Mouse (Mus musculus): ENCODE measurements around the gene Tbkbp1.

DNA sequence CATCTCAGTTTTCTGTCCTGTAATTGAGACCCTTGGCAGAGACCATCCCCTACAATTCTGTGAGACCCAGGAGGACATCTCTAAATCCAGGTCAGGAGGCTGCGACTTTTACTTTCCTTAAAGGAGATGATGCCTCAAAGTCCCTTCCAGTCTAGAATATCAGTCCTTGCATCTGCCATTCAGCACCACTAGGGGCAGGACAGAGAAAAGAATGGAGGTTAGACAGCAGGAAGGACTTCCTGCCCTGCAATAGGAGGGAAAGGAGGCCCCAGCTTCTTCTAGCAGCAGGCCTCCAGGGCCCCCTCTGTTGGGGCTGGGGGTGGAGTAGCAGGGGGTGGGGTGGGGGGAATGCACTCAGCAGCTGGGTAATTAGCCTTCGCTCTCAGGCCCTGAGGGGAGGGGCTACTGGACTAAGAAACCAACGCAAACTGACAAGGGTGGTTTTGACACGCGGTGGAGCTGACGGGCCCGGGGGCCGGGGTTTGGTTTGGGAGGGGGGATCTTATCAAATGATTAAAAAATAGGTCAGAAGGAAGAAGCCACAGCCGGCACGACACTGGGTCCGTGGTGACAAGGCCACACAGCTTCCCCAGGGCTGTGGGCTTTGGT is 27.9 kb downstream of the Tbkbp1 start:
- TF ChIP-seq TAL1 (IDR thresholded peaks at IDR 0.05; ENCODE audit: low read length): no peak
- no peak for TF ChIP-seq GATA1 (IDR thresholded peaks at IDR 0.05; ENCODE audit: low read length)

Data from erythroblast, embryonic 14.5 days (primary cell).